Mouse (Mus musculus) activated CD4-positive, CD25-positive, alpha-beta regulatory T cell, adult 4 months (primary cell): Measurements from ENCODE around the gene Kansl3. TPM values are rescaled to one million over a fixed set of nuclear protein-coding genes. Genes with fewer than 3 reads are reported as not detected.

Source experiments
- ATAC-seq: one replicate; pipeline ENCODE4 v1.8.0; 2017
- polyA plus RNA-seq, 2 experiments: library from polyadenylated mRNA; unstranded; fragments of 100-300 nt; shearing (Covaris generic); gene quantifications; one replicate each; pipeline ENCODE4 v1.2.1; 2017

Kansl3 gene
- polyA plus RNA-seq = 10 to 100 TPM; 43.4 to 44.7 TPM

DNA sequence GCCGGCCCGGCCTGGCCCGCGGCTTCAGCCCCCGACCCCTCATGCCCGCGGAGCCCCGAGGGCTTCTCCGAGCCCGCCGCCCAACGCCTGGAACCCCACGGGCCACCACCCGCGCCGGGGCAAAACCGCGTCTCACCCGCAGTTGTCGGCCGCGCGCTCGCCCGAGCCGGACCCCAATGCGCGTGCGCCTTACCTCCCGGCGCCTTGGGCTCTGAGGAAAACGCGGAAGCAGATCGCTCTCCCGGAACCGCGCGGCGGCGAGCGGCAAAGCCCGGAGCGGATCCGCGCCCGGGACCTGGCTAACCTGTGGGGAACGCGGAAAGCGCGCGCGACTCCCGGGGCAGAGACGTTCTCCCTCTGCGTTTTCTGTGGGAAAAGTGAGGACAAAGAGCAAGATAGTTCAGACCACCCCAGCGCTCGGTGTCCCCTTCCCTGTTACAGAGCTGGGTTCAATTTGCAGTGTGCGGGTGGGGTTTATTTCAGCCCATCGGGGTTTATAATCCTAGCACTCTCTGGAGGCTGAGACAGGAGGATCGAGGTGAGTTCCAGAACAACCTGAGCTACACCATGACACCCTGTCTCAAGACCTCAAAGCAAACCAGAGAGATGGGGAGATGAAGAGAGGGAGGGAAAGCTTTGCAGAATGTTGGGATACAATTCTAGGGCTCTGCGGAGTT is at the start of gene Kansl3:
Gene Kansl3 (minus strand): TSS at position 213 of the 677 bp plus-strand sequence.
- peak; percentile 70 for ATAC-seq

- no peak for ATAC-seq
Observed at GRCm38 (mm10) chr1:36404531-36404930, 35.5 kb upstream of the Kansl3 start.

DNA sequence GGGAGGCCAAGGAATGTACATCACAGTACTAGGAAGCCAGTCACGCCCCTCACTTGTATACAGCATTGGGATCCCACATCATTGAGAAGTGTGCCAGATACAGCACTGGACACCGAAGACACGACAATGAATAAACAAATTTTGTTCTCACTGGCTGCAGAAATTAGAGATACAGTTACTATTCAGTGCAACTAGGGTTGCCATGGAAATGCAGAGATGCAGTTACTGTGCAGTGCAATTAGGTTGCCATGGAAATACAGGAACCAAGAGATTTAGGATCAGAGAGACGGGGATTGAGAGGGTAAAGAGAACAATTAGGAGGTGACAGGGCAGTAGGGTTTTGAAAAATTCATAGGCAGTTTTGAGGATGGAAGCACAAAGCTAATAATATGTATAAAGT is 32.5 kb upstream of the Kansl3 start:
- ATAC-seq = no peak

DNA sequence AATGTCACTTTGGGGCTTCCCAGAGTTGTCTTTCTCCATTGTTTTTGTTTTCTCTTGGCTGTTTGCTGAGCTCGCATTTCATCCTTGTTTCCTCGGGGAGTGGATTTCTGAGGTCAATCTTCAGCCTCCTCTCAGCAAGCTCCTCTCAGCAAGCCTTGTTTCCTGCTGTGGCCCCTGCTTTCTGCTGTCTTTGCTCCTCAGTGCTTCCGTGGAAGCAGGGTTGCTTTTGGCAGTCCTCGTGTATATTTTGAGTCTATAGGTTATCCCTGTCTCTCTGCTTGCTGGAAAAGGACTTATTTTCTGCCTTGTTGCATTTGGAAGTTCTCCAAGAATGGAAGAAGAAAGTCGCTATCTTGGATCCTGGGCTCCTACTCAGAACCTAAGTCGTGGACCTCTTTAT is 28.1 kb upstream of the Kansl3 start:
- ATAC-seq = no peak

GRCm38 (mm10) chr1:36379582-36379981 is 10.6 kb upstream of the Kansl3 start:
- no peak for ATAC-seq

- ATAC-seq = no peak
Observed at GRCm38 (mm10) chr1:36378880-36379279, 9.9 kb upstream of the Kansl3 start.

DNA sequence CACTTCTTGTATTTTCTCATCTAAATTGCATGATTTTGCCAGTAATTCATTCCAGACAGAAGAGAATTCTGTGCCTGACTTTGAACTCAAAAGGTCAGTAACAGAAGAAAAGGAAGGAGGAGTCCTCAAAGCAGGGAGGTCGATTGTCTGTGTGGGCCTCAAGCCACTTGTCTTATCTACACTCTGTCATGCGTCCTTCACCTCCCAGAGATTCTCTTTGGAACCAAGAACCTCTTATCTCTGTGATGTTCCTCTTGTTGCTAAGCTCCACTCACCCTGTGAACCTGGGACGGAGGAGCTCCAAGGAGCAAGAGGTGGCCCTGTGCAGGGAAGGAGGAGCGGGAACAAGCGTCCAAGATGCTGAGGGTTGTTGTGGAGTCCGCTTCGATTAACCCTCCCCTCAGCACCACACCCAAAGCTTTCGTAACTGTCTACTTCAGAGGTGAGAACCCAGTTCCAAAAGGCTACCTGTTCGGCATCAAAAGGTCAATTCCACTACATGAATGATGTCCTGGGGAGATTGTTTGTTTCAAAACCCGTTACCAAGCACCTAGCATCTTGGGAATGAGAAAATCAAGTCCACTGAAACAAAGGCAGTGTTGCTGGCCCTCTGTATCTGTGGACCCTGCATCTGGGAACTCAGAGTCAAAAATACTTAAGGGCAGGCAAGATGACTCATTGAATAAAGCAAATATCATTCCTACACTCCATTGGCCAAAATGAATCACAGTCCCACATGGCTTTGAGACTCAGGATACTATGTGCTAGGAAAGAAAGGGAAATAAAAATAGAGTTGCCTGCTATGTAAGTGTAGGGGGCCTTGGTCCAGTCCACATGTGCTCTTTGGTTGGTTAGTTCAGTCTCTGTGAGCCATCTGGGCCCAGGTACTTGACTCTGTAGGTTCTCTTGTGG is 3.2 kb upstream of the Kansl3 start, which contains the start of gene Fer1l5:
Gene Fer1l5 (plus strand): TSS at position 358 of the 912 bp plus-strand sequence.
- no peak for ATAC-seq

DNA sequence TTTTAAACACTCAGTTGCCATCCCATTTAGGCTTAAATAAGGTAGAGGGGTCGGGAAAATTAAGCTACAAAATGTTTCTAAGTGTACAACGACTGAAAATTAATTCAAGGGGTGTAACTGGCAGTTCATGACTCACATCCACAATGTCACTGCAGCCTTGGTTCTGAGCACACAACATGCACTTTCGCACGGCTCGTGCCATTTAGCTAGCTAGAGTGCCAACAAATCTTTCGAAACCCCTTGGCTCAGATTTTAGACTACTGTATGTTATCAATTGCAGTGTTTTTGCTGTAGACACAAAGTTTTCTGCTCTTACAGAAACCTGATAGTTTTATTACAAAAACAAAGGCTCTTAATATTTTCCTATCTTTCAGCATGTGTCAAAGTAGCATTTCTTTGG is 1.9 kb upstream of the Kansl3 start:
- no peak for ATAC-seq

DNA sequence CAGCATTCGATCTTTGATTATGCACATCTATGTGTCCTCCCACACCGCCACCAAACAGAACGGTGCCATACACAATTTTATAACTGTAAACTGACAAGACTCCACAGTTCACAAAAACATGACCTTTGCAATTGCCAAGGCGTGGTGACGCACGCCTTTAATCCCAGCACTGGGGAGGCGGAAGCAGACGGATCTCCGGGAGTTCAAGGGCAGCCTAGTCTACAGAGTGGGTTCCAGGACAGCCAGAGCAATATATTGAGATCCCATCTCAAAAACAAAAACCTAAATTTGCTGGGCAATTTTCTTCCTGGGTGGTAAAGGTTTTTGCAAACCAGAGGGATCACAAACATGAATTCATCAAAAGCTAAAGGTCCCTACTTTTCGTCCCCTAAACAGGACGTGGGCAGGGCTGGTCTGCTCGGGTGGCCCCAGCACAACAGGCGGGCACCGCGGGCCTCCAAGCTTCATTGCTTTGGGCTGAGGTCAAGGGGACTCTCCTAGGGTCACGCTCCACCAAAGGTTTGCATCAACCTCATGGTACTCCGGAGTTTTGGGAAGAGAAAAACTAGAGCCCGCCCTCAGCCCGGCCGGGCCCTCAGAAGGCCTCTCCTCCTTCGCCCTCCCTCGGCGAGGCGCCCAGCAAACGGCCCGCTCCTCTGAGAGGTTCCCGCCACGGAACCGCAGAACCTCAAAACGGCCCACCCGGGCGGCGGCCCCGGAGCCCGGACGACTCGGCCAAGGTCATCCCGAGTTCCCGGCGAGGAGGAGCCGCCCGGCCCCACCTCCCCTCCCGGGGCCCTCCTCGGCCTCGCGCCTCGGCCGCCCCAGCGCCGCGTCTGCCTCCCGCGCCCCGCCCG is 641 bp downstream of the Kansl3 start:
- ATAC-seq = peak; percentile 52

GRCm38 (mm10) chr1:36367698-36368097 is 1.3 kb downstream of the Kansl3 start:
- ATAC-seq = no peak

DNA sequence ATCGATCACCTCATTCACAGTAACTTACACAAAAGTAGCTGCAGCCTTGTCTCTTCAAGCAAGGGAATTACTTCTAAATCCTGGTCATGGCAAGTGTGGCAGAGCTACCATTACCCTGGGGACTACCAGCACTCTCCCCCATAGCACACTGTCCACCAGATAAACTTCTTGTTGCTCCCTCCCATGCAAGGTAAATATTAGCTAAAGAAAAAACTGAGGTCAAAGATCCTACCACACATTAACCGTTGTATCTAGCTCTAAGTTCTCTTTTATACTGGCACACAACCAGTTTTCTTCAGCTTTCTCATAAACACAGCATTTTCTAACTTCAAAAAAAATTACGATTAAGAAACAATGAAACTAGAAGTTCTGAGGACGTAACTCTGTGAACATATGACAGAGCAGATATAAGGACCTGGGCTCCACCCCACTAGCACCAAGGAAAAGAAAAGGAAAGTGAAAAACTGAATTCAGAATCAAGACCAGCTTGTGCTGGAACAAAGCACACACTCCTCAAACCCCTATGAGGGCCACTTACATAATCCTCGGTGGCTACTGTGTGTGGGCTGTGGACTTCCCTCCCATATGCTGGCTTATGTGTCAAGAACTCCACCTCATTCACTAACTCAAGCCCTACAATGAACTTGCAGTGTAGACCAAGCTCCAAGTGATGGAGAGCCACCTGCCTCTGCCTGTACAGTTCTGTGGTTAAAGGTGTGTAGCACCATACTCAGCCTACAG is 11.9 kb downstream of the Kansl3 start:
- ATAC-seq = no peak

GRCm38 (mm10) chr1:36352351-36352750 is 16.6 kb downstream of the Kansl3 start:
- no peak for ATAC-seq

DNA sequence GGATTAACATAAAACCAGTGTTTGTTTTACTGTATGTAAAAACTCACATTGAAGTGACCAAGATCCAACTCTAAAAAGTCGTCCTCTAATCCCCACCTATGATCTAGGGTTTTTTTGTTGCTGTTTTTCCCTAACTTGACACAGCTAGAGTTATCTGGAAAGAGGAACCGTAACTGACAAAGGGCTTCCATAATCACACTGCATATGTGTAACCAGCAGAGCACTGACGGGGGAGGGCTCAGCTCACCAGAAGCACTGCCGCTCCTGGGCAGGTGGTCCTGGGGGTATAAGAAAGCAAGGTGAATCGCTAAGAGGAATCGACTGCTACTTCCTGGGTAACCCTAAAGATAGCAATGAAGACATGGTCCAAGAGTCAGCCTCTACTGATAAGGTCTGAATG is 26.4 kb downstream of the Kansl3 start:
- ATAC-seq = no peak

DNA sequence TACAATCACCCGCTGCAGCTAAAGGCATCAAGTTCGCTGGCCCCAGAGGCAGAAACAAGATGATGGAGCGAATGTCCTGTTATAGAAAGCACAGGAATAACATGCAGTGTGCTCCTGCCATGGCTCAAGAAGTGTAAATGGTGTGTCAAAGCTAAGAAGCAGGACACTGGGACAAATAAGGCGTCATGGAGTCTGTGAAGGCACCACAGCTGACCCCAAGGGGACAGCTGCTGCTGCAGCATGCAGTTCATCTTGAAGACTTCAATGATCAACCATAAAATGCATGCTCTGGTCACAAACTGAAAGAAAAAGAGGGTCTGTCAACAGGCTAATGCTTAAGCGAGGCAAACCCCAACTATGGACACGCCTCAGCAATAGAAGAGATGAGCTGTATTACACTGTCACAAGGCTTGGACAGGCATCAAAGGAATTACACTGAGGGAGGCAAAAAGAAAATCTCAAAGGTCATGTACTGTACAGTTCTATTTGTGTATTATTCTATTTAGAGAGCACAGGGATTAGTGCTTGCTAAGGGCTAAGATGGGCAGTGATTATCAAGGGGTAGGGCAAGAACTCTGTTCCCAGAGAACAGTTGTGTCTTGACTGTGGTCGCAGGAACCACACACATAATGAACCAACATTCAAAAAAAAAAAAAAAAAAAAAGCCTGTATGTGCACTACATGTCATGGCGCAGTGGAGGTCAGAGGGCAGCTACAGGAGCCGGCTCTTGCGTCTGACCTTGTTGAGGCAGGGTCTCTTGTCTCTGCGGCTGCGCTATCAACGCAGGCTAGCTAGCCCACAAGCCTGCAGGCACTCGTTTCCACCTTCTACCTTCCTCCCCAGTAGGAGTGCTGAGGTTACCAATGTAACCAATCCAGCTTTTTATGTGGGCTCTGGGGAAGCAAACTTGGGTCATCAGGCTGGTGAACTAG is 35.8 kb downstream of the Kansl3 start:
- ATAC-seq = no peak

GRCm38 (mm10) chr1:36331743-36332142 is 37.2 kb downstream of the Kansl3 start:
- no peak for ATAC-seq

DNA sequence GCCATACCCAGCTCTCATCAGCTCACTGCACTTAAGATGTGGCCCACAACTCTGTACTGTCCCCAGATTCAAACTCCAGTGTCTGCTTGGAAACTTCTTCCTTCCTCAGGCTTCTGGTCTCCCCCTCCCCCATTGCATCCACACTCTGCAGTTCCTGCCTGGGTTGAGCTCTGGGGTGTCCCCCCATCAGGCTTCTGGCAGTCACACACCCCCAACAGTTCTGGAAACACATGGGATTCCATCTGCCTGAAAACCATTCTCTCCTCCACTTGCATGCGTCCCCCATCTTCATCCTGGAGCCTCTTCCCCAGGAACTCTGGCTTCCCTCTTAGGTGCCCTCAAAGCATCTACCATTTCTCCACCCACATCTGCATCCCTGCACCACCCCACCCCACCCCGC is 42.2 kb downstream of the Kansl3 start:
- no peak for ATAC-seq

GRCm38 (mm10) chr1:36325900-36326321 is 43.1 kb downstream of the Kansl3 start:
- no peak for ATAC-seq

DNA sequence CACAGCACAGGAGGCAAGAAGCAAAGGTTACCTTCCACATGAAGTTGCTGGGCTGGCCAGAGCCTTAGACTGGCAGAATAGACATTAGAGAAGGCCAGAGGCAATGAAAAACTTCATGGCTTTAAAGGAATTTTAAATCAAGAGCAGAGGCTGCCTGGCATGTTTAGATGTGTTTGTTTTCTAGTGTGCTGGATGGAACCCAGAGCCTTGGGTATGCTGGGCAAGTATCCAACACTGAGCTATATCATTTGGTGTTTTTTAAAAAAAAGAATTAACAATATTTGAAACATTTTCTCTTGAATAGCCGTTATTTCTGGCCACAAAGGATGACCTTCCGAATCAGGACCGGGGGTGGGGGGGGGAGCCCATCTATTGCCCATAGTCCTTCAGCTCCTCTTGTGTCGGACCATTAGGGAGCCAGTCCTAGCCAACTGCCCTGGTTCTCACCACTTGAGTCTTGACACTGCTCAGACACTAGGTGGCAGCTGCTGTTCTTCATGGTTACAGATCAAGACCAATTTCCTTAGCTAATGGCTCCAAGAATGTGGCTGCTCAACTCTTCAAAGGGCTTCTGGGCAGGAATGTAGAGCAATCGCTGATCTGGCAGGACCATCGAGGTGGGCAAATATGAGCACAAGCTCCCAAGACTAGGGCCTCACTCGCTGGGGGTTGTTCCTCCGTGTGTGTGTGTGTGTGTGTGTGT is 45.1 kb downstream of the Kansl3 start:
- ATAC-seq = no peak

DNA sequence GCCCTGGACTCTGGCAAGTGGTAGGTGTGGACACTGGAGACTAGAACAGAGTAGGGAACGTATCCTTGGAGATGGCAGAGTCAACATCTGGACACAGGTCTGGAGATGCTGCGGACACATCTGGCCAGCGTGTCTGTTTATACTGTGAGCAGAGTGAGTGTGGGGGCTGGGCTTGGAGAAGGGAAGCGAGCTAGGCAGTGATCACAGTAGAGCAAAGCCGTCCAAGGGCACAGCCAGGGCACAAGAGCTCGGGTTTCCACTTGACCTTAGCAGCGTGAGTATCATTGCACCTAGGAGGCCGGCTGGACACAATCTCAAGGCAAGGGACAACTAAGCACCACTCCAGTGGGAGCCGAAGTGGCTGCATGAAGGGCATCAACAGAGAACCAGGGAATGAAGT is 45.9 kb downstream of the Kansl3 start:
- no peak for ATAC-seq
